Mouse (Mus musculus) lung, postnatal 4 days (tissue): ENCODE results near the gene Gm10642.

Experiments used
- DNase-seq, 2 experiments: peaks; one replicate each; pipeline ENCODE4 v3.0.0; 2021

Gene Gm10642

GRCm38 (mm10) chr9:70673656-70674055 is 17.6 kb downstream of the Gm10642 start:
- DNase-seq: no peak

- no peak for DNase-seq
Measured at GRCm38 (mm10) chr9:70675117-70675516, 19.1 kb downstream of the Gm10642 start.

GRCm38 (mm10) chr9:70675961-70676360 is 19.9 kb downstream of the Gm10642 start:
- DNase-seq: no peak

- peak; percentile 99 to 100 for DNase-seq
Measured at GRCm38 (mm10) chr9:70678682-70679131, 22.7 kb downstream of the Gm10642 start, which contains the start of gene Adam10. TSS of gene Adam10 (plus strand) at chr9:70678997.

GRCm38 (mm10) chr9:70679132-70680091 is 23.4 kb downstream of the Gm10642 start:
- peak; percentile 67 to 75 for DNase-seq

GRCm38 (mm10) chr9:70682202-70682601 is 26.2 kb downstream of the Gm10642 start:
- DNase-seq: no peak

- DNase-seq: no peak
Measured at GRCm38 (mm10) chr9:70688301-70688968, 32.4 kb downstream of the Gm10642 start.

GRCm38 (mm10) chr9:70689926-70690325 is 33.9 kb downstream of the Gm10642 start:
- no peak for DNase-seq

- DNase-seq: no peak
Measured at GRCm38 (mm10) chr9:70690579-70690978, 34.5 kb downstream of the Gm10642 start.

GRCm38 (mm10) chr9:70691772-70692693 is 36.0 kb downstream of the Gm10642 start:
- DNase-seq: no peak

GRCm38 (mm10) chr9:70695723-70696122 is 39.7 kb downstream of the Gm10642 start:
- no peak for DNase-seq

- no peak for DNase-seq
Measured at GRCm38 (mm10) chr9:70698090-70698489, 42.0 kb downstream of the Gm10642 start.

- no peak for DNase-seq
Measured at GRCm38 (mm10) chr9:70703597-70704203, 47.6 kb downstream of the Gm10642 start.

- no peak for DNase-seq
Measured at GRCm38 (mm10) chr9:70706444-70706843, 50.4 kb downstream of the Gm10642 start.
